Mouse (Mus musculus) CD4-positive, CD25-positive, alpha-beta regulatory T cell, adult 9 weeks (primary cell): ENCODE data around the gene Hepacam. TPM values are rescaled to one million over a fixed set of nuclear protein-coding genes. Genes with fewer than 3 reads are reported as not detected.

Source experiments
- polyA plus RNA-seq: library from polyadenylated mRNA; unstranded; fragments of 100-300 nt; shearing (Covaris generic); gene quantifications from one replicate; pipeline ENCODE4 v1.2.1, GENCODE M21; 2017

Gene Hepacam
- not detected for polyA plus RNA-seq

DNA sequence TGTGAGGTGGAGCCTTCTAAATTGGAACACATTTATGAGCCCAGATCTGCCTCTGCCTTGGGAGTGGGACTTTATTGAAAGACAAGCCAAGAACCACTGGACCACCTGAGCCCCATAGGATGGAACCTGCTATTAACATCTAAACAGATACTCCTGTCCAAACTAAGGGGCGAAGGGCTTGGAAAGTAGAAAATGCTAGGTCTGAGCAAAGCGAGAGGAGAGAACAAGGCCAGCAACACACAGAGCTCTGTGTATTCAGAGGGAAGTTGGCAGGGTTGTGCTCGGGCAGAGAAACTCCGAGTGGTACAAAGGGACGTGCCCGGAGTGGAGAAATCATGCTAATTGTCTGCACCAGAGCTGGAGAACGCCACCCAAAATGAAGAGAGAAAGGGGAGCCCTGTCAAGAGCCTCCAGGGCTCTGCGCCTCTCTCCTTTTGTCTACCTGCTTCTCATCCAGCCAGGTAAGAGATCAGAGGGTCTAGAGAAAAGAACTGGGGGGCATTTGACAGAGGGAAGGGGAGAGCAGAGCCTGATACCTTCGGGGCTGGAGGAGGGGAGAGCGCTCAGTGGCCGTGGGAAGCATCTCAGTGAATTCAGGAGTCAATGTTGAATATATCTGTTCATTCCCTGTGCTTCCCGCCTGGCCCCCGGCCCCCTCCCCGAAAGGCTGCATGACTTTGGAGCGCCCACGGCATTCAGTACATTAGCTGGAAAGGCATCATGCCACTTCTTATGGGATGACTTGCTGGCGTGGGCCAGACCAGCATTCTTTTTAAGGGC lies at the start of gene Hepacam:
Hepacam (plus strand) TSS at position 51 of the 780 bp plus-strand sequence.

GRCm38 (mm10) chr9:37347988-37348642 lies 19.0 kb upstream of the Hepacam start, which contains the start of gene Ccdc15:
Gene Ccdc15 (minus strand): TSS chr9:37348432.

DNA sequence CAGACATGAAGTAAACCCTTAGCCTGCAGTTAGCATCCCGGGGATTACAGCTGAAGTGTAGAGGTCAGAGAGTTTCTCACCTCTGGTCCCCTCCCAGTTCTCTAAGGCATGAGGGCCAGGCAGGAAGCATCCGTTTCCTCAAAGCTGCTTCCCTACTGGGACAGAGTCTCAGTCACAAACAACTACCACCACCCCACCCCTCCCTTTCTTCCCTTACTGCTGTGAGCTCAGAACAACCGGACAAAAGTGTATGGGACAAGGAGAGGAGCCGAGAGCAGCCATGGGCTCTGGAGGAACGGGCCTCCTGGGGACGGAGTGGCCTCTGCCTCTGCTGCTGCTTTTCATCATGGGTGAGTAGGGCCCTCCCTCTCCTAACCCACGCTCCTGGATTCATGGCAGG lies 34.7 kb downstream of the Hepacam start, which contains the start of gene Robo4:
Robo4 (plus strand) TSS at position 96 of the 400 bp plus-strand sequence.

DNA sequence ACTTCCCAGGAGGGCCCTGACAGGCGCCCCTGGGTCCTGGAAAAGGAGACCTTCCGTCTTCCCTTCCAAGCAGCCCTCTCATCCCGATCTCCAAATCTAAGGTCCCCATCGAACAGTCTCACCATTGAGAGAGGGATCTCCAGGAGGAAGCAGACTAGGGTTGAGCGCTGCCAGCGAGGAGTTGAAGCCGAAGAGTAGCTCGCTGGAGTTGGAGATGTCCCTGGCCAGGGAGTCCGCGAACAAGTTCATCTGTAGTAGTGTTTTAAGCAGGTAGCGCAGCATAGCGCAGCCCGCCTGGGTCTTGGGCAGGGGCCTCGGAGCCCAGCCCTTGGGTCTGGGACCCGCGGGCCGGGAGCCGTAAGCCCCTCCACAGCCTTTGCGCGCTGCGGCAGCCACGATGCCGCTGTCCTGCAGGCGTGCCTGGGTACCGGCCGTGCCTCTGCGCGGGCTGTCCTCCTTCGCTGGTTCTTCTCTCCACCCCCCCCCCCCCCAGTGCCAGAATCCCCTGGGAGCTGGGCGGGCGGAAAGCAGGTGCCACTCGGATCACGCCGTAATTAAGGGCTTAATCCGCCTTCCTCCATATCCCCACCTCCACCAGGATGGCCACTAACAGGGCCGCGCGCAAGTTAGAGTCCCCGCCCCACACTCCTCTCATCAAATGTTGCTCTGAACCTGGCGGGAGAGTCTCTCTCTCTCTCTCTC lies 65.7 kb downstream of the Hepacam start, which contains the start of gene Robo3:
Robo3 (minus strand) TSS at position 527 of the 702 bp plus-strand sequence.

Other genes with a start within 250 kb of the Hepacam start
- gene Pknox2, start 219.9 kb upstream of the Hepacam start, polyA plus RNA-seq: not detected
- 4.3 TPM for gene Tmem218, start 159.1 kb upstream of the Hepacam start, polyA plus RNA-seq
- 5.2 TPM for gene Slc37a2, start 111.6 kb upstream of the Hepacam start, polyA plus RNA-seq
- 9.7 TPM for gene Ccdc15, start 18.9 kb upstream of the Hepacam start, polyA plus RNA-seq
- gene Robo4, start 34.5 kb downstream of the Hepacam start, polyA plus RNA-seq: not detected
- gene Robo3, start 65.9 kb downstream of the Hepacam start, polyA plus RNA-seq: not detected
- 5.7 TPM for gene Msantd2, start 122.0 kb downstream of the Hepacam start, polyA plus RNA-seq
- not detected for gene Esam, start 160.7 kb downstream of the Hepacam start, polyA plus RNA-seq
- not detected for gene Vsig2, start 171.9 kb downstream of the Hepacam start, polyA plus RNA-seq
- 4.8 TPM for gene Nrgn, start 185.6 kb downstream of the Hepacam start, polyA plus RNA-seq
- gene Siae, start 188.3 kb downstream of the Hepacam start, polyA plus RNA-seq: 19.7 TPM
- gene Spa17, start 246.4 kb downstream of the Hepacam start, polyA plus RNA-seq: 1.2 TPM